Mouse (Mus musculus): ENCODE results near the gene Mfsd4b4.

- no peak for TF ChIP-seq CTCF (IDR thresholded peaks at IDR 0.05; ENCODE audit: control insufficient read depth, insufficient read depth, insufficient replicate concordance, low read depth, low read length)
- TF ChIP-seq POLR2A (IDR thresholded peaks at IDR 0.05; ENCODE audit: control insufficient read depth, low read depth, low read length): no peak
These were observed 33.5 kb downstream of the Mfsd4b4 start for GRCm38 (mm10) chr10:39865509-39865908.
